Mouse (Mus musculus) ES-Bruce4 (cell line): ENCODE data around the gene Irs2.

Experiments
- CTCF ChIP-seq: IDR thresholded peaks from one replicate; pipeline ENCODE4 v1.8.1; 2011; ENCODE audit warnings: low read depth, low read length
- POLR2A ChIP-seq: IDR thresholded peaks from one replicate; pipeline ENCODE4 v1.8.1; 2011; ENCODE audit warnings: low read length; ENCODE audit not compliant: insufficient read depth

DNA sequence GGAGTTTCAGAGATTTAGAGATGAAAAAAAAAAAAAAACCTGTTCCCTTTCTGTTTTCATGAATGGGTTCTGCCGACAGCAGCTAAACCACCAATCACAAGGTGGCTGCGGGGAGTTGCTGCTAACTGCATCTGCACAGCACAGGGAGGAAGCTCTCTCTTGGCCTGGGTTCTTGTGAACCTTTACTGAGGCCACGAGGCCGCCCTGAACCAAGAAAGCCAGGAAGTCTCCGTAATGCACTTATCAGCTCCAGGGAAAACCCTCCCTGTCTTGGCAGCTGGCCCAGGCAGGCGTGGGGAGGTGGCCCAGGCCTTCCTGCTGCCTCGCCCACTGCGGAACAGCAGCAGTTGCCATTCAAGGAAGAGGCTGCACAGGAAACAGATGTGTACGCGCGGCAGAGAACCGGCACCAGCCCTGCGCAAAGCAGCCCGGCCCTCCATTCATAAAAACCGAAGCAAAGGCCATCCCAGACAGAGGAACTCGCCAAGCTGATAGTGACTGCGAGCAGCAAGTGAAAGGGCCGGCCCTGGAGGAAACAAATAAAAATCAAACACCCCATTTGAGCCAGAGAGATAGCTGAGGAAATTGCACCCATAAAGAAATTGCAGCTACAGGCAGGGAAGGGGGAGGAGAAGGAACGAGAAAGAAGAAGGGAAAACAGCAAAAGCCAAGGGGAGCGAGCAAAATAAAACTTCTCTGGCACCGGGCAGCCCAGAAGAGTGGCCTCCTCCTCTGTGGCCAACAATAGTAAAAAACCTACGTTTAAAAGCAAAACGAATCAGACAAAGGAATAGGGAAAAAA lies 62.1 kb downstream of the Irs2 start:
- TF ChIP-seq POLR2A (no peak), CTCF (no peak)
